Mouse (Mus musculus): ENCODE measurements around the gene Rtl10.

DNA sequence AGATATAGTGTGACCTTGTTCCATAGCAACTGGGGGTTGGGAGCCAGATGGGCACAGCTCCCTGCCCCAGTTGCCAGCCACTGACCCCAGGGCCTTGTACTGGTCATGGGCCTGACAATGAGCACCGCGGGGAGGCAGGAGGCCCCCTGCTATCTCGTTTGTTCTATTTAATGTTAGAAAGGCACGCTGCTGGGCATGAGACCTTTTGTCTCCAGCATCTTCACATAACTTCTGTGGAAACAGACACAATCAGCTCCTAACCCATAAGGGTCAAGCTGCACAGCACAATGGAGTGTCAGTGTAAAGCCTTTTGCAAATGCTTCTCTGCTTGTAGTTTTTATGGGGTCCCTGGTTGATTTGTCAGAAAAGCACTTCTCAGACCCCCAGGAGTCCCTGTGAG is 14.3 kb upstream of the Rtl10 start:
- TF ChIP-seq CTCF (conservative IDR thresholded peaks at IDR 0.05; ENCODE audit: low read length) = no peak
- no peak for TF ChIP-seq POU5F1 (IDR thresholded peaks at IDR 0.05; ENCODE audit: borderline replicate concordance, low read length)
